Mouse (Mus musculus): ENCODE data around the gene Wnt5b. TPM values are rescaled to one million over a fixed set of nuclear protein-coding genes. Genes with fewer than 3 reads are reported as not detected.

Gene Wnt5b
- polyA plus RNA-seq, 1 experiment from 2014 or later = 1.5 TPM

- Histone ChIP-seq H3K9ac (no peak overlapping the region), H3K36me3 (no peaks in the 10 kb centered on the region), H3K27ac (no peak overlapping the region), H3K4me1 (peaks cover 27% of the 10 kb centered on the region), H3K27me3 (replicated peaks) (peaks cover 8% of the 10 kb centered on the region; the same call in 1 of the 2 replicates), H3K4me3 (no peak overlapping the region), H3K4me2 (no peak overlapping the region), H3K9me3 (replicated peaks) (no peaks in the 10 kb centered on the region)
- no peak for ATAC-seq
- 57% methylated on average over 3 of the region's 3 CpGs for WGBS (ENCODE audit: insufficient replicate concordance)
Observed at GRCm38 (mm10) chr6:119470777-119471176, 73.4 kb downstream of the Wnt5b start.

GRCm38 (mm10) chr6:119467785-119468059, 76.4 kb downstream of the Wnt5b start:
- no peak overlapping the region for H3K4me3 ChIP-seq
- no peaks in the 10 kb centered on the region for H3K9me3 ChIP-seq (replicated peaks)
- H3K4me1 ChIP-seq = peaks cover 8% of the 10 kb centered on the region; the same call in 1 of the 2 replicates
- H3K27me3 ChIP-seq (replicated peaks) = peaks cover 10% of the 10 kb centered on the region; the same call in 1 of the 2 replicates
- H3K4me2 ChIP-seq = no peak overlapping the region
- H3K9ac ChIP-seq = no peak overlapping the region
- 68% methylated on average over 2 of the region's 2 CpGs for WGBS (ENCODE audit: insufficient replicate concordance)
- no peak for ATAC-seq
- H3K36me3 ChIP-seq = no peaks in the 10 kb centered on the region
- no peak overlapping the region for H3K27ac ChIP-seq

DNA sequence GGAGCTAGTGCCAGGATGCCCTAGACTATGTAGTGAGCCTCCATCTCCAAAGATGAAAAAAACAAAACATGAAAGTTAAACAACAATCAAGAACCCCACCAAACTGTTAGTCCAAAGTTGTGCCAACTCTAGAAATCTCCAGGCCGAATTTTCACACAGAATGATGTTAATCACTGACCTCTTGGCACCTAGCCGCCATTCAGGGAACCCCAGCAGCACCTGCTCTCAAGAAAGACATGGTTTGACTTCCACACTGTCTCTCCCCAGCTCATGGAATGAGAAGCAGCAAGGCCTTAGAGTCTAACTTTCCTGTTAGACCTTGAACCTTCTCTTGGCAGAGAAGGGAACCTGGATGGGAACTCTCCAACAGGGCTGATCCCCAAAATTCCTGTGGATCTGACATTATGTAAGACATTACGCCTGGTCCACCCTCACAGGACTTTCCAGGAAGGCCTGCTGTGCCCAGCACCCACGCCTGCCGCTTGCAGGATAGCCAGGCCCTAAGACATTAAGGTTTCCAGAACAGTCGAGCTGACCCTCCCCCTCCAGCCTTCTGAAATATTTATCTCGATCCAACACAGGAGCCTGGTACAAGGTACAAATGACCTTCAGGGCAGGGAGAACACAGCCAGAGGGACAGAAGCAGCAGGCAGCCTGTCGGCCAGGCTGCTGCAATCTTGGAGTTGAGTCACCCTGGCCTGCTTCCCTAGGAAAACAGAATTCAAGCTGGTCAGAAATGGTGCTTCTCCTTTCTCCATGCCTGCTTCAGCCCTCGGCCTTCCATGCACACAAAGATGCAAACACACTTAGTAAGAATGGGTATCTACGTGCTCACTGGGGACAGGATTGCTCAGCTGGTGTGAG, 77.0 kb downstream of the Wnt5b start:
- H3K27me3 ChIP-seq (replicated peaks) = peaks cover 10% of the 10 kb centered on the region; the same call in 1 of the 2 replicates
- H3K4me1 ChIP-seq = 0 out of 2 replicates have a peak, but pooled peaks cover 5% of the 10 kb centered on the region
- no peaks in the 10 kb centered on the region for H3K9me3 ChIP-seq (replicated peaks)
- ATAC-seq = no peak
- no peak overlapping the region for H3K4me2 ChIP-seq
- no peak overlapping the region for H3K9ac ChIP-seq
- H3K27ac ChIP-seq = no peak overlapping the region
- 51% methylated on average over 10 of the region's 10 CpGs for WGBS (ENCODE audit: insufficient replicate concordance)
- no peak overlapping the region for H3K4me3 ChIP-seq
- no peaks in the 10 kb centered on the region for H3K36me3 ChIP-seq

- Histone ChIP-seq H3K36me3 (no peaks in the 10 kb centered on the region), H3K4me1 (0 out of 2 replicates have a peak, but pooled peaks cover 5% of the 10 kb centered on the region), H3K9ac (no peak overlapping the region), H3K4me2 (no peak overlapping the region), H3K4me3 (no peak overlapping the region), H3K9me3 (replicated peaks) (no peaks in the 10 kb centered on the region), H3K27ac (no peak overlapping the region), H3K27me3 (replicated peaks) (peaks cover 5% of the 10 kb centered on the region; the same call in 1 of the 2 replicates)
- 71% methylated on average over 1 of the region's 1 CpGs for WGBS (ENCODE audit: insufficient replicate concordance)
- no peak for ATAC-seq
Observed at GRCm38 (mm10) chr6:119466161-119466560, 78.0 kb downstream of the Wnt5b start.

DNA sequence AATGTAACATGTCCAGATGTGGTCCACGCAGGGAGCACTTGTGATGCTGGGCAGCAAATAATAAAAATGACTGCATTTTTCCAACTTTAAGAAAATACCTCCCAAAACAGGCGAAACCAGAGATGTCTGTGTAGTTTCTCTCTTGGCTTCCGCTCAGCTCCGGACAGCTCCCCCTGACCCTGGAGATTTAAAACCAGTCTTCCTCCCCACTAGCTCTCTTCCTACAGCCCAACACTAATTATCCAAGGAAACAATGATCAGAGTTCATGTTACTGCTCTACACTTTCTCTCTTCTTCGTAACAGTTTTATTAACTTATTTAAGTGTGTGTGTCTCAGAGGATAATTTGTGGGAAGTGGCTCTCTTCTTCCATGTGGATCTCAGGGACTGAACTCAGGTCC, 83.8 kb downstream of the Wnt5b start:
- WGBS (ENCODE audit: insufficient replicate concordance) = 57% methylated on average over 5 of the region's 5 CpGs
- no peak for ATAC-seq
- Histone ChIP-seq H3K4me2 (no peak overlapping the region), H3K9me3 (replicated peaks) (no peaks in the 10 kb centered on the region), H3K4me3 (no peak overlapping the region), H3K4me1 (no peaks in the 10 kb centered on the region), H3K36me3 (no peaks in the 10 kb centered on the region), H3K27ac (no peak overlapping the region), H3K9ac (no peak overlapping the region), H3K27me3 (replicated peaks) (peaks cover 3% of the 10 kb centered on the region; the same call in 1 of the 2 replicates)

- H3K36me3 ChIP-seq = no peaks in the 10 kb centered on the region
- no peaks in the 10 kb centered on the region for H3K4me1 ChIP-seq
- peaks cover 5% of the 10 kb centered on the region for H3K27me3 ChIP-seq (replicated peaks)
- H3K9ac ChIP-seq = no peak overlapping the region
- WGBS (ENCODE audit: insufficient replicate concordance) = 60% methylated on average over 4 of the region's 4 CpGs
- H3K4me2 ChIP-seq = no peak overlapping the region
- ATAC-seq = no peak
- no peak overlapping the region for H3K27ac ChIP-seq
- H3K4me3 ChIP-seq = no peak overlapping the region
- no peaks in the 10 kb centered on the region for H3K9me3 ChIP-seq (replicated peaks)
Observed at GRCm38 (mm10) chr6:119459041-119459440, 85.1 kb downstream of the Wnt5b start.

DNA sequence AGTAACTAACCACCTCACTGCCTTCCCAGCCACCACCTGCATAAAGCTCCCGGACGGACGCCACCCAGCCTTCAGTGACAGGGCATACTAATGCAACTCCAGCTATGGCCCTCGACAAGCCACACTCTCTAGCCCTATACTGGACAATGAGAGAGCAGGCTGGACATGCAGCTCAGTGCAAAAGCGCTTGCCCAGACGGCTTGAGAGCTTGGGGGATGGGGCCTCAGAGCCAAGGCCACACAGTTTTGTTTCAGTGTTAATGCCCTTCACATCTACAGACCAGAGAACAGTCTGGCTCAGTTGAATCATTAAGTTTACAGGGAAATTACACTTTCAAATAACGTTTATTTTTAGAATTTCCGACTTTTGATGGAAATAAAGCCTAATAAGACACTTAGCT, 86.0 kb downstream of the Wnt5b start:
- H3K27ac ChIP-seq = no peak overlapping the region
- peaks cover 12% of the 10 kb centered on the region for H3K27me3 ChIP-seq (replicated peaks)
- WGBS (ENCODE audit: insufficient replicate concordance) = 56% methylated on average over 8 of the region's 8 CpGs
- ATAC-seq = no peak
- H3K4me1 ChIP-seq = no peaks in the 10 kb centered on the region
- no peak overlapping the region for H3K9ac ChIP-seq
- H3K4me2 ChIP-seq = no peak overlapping the region
- no peaks in the 10 kb centered on the region for H3K36me3 ChIP-seq
- no peaks in the 10 kb centered on the region for H3K9me3 ChIP-seq (replicated peaks)
- H3K4me3 ChIP-seq = no peak overlapping the region

GRCm38 (mm10) chr6:119451981-119452499, 92.1 kb downstream of the Wnt5b start:
- no peak for ATAC-seq
- Histone ChIP-seq H3K27ac (no peak overlapping the region; the same call in 1 of the 2 replicates), H3K9ac (no peak overlapping the region), H3K4me2 (peak overlapping the region; percentile 46), H3K4me3 (peak overlapping the region; percentile 6; the same call in 1 of the 2 replicates), H3K9me3 (replicated peaks) (no peaks in the 10 kb centered on the region), H3K36me3 (no peaks in the 10 kb centered on the region), H3K4me1 (0 out of 2 replicates have a peak, but pooled peaks cover 9% of the 10 kb centered on the region), H3K27me3 (replicated peaks) (peaks cover 71% of the 10 kb centered on the region)
- WGBS (ENCODE audit: insufficient replicate concordance) = 2% methylated on average over 15 of the region's 15 CpGs

DNA sequence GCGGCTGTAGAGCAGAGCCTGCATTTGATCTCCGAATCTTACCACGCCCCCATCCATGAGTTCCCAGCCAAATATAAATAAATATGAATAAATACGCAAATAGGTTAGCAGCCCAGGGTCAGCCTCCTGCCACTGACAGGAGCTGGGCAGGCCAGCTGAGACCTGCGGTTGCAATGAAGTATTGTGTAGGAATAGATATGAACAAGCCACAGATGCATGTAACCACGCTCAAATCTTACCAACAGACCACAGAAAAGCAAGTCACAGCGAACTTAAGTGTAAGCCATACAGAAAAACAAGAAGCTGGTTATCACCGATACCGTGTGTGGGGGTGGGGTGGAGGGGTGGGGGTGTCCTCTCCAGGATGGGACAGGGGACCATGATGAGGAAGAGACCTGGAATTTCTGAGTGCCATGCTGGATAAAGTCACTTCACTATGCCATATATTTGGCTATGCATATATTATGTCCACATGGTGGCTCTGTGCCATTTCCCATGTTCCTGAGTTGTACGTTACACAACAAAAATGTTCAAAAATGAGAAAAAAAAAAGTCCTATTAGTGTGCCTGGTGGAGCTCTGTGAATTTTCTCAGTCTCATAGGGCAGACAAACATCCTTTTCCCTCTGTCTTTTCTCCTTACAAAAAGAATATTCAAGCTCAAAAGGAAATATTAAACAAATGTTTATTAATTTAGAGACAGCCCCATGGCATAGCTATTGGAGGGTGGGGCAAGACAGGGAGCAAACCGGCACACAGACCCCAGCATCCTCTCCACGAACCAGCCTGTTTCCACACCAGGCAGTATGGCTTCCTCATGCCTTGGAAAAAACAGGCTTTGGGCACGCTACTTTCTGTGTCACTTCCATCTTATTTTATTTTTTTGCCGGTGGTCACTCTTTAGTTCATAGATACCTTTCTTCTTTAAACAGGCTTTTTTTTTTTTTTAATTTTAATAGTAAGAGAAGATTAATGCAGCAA, 92.9 kb downstream of the Wnt5b start:
- H3K4me1 ChIP-seq = 0 out of 2 replicates have a peak, but pooled peaks cover 9% of the 10 kb centered on the region
- no peak overlapping the region for H3K4me3 ChIP-seq
- H3K36me3 ChIP-seq = no peaks in the 10 kb centered on the region
- no peak overlapping the region for H3K27ac ChIP-seq
- 17% methylated on average over 14 of the region's 14 CpGs for WGBS (ENCODE audit: insufficient replicate concordance)
- H3K27me3 ChIP-seq (replicated peaks) = peaks cover 79% of the 10 kb centered on the region
- H3K4me2 ChIP-seq = peak overlapping the region; percentile 46
- no peak for ATAC-seq
- H3K9ac ChIP-seq = no peak overlapping the region
- no peaks in the 10 kb centered on the region for H3K9me3 ChIP-seq (replicated peaks)

DNA sequence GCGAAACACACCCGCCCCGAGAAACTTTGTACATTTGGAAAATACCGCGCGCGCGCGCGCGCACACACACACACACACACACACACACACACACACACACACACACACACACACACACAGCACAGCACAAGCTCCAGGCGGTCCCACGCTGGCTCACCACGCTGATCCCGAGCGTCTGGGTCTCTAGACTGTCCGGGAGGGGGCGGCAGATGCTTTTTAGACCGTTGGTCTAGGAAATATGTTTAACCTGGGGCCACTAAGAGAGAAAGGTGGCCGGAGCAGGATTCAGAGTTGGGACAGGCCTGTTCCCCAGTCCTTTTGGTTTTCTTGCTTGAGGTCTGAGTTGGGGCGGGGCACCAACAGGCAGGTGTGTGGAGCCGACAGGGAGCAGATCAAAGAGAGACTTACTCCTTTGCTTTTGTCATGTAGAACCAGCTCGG, 95.1 kb downstream of the Wnt5b start:
- Histone ChIP-seq H3K9ac (no peak overlapping the region), H3K4me2 (peak overlapping the region; percentile 63), H3K9me3 (replicated peaks) (no peaks in the 10 kb centered on the region), H3K27ac (no peak overlapping the region), H3K36me3 (no peaks in the 10 kb centered on the region), H3K4me1 (0 out of 2 replicates have a peak, but pooled peaks cover 9% of the 10 kb centered on the region), H3K4me3 (peak overlapping the region; percentile 24), H3K27me3 (replicated peaks) (peaks cover 91% of the 10 kb centered on the region)
- ATAC-seq = no peak
- 7% methylated on average over 23 of the region's 23 CpGs for WGBS (ENCODE audit: insufficient replicate concordance)

GRCm38 (mm10) chr6:119448321-119449059, 95.7 kb downstream of the Wnt5b start:
- Histone ChIP-seq H3K4me3 (peak overlapping the region; percentile 24), H3K9me3 (replicated peaks) (no peaks in the 10 kb centered on the region), H3K4me1 (peaks cover 14% of the 10 kb centered on the region), H3K4me2 (peak overlapping the region; percentile 63), H3K36me3 (no peaks in the 10 kb centered on the region), H3K9ac (no peak overlapping the region), H3K27ac (no peak overlapping the region), H3K27me3 (replicated peaks) (peaks cover 86% of the 10 kb centered on the region)
- WGBS (ENCODE audit: insufficient replicate concordance) = 12% methylated on average over 18 of the region's 18 CpGs
- no peak for ATAC-seq
